Mouse (Mus musculus): ENCODE data around the gene Ifnlr1. TPM values are rescaled to one million over a fixed set of nuclear protein-coding genes. Genes with fewer than 3 reads are reported as not detected.

Gene Ifnlr1
- polyA plus RNA-seq, 2 experiments = 1.1 to 3.1 TPM

DNA sequence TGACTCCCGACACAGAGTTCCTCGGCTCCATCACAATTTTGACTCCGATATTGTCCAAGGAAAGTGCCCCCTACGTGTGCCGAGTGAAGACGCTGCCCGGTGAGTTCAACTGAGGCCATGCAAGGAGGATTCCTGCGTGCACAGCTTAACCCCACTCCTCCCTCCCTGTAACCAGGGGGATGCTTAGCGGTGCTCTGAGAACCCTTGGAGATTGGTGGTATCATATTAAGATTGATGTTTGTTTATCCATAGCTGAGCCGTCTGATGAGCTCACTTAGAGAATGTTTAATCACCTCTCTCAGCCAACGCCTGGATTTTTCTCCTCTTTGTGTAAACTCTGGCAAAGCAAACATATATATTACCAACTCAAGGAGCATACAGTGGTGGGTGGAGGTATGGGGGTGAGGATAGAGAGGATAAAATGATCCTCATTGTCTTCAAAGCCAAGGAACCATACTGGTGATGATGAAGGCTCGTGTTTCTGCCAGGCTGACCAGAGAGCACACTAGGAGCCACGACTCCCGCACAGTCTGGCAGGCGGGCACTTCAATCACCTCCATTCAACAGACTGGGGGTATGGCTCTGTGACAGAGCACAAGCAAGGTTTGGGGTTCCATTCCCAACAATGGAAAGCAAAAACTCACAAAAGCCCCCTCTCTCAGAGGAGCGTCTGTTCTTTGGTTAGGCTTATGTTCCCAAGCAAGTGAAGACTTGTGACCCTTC is 58.8 kb downstream of the Ifnlr1 start:
- no peaks in the 10 kb centered on the region for H3K4me1 ChIP-seq (ENCODE audit: control insufficient read depth, insufficient read depth, low read length)
- ATAC-seq (ENCODE audit: low FRiP score, low read depth) (no peak), DNase-seq (ENCODE audit: low spot score) (no peak)
- no peaks in the 10 kb centered on the region for H3K9me3 ChIP-seq (ENCODE audit: control insufficient read depth, low read length)
- H3K27ac ChIP-seq (replicated peaks; ENCODE audit: low read depth, low read length) = no peak overlapping the region
- no peak overlapping the region for H3K4me3 ChIP-seq (replicated peaks; ENCODE audit: low read length)
- TF ChIP-seq POLR2A (IDR thresholded peaks at IDR 0.05; ENCODE audit: borderline replicate concordance, extremely low read depth, insufficient read depth, insufficient read length) = no peak
- no peaks in the 10 kb centered on the region for H3K36me3 ChIP-seq (ENCODE audit: control insufficient read depth, insufficient read depth, low read length)
- H3K27me3 ChIP-seq (ENCODE audit: control insufficient read depth, insufficient read depth, low read length) = no peaks in the 10 kb centered on the region
- no peak overlapping the region for H3K9ac ChIP-seq (ENCODE audit: low read depth, low read length, severe bottlenecking)
- WGBS = 56% methylated on average over 16 of the region's 16 CpGs
- H3K4me2 ChIP-seq (replicated peaks; ENCODE audit: low read depth, low read length, severe bottlenecking) = no peak overlapping the region

DNA sequence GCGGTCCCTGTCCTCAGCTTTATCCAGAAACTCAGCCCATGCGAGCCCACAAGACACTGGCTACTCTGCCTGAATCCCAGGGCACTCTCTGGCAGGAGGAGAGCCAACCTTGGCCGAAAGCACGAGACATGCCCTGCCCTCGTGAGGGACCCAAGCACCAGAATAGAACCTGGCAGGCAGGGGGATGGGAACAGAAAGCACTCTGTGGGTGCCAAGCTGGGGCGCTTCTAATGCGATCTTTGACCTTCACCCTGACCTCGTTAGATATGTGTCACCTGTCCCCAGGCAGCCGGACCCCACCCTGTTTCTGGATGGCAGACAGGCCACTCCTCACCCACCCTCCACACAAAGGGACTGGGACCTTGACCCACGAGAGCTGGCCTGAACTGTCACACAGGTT is 59.5 kb downstream of the Ifnlr1 start:
- no peak overlapping the region for H3K9ac ChIP-seq (ENCODE audit: low read depth, low read length, severe bottlenecking)
- ATAC-seq (ENCODE audit: low FRiP score, low read depth) (no peak), DNase-seq (ENCODE audit: low spot score) (no peak)
- H3K27ac ChIP-seq (replicated peaks; ENCODE audit: low read depth, low read length) = no peak overlapping the region
- no peaks in the 10 kb centered on the region for H3K27me3 ChIP-seq (ENCODE audit: control insufficient read depth, insufficient read depth, low read length)
- no peaks in the 10 kb centered on the region for H3K36me3 ChIP-seq (ENCODE audit: control insufficient read depth, insufficient read depth, low read length)
- no peaks in the 10 kb centered on the region for H3K9me3 ChIP-seq (ENCODE audit: control insufficient read depth, low read length)
- H3K4me3 ChIP-seq (replicated peaks; ENCODE audit: low read length) = no peak overlapping the region
- H3K4me1 ChIP-seq (ENCODE audit: control insufficient read depth, insufficient read depth, low read length) = no peaks in the 10 kb centered on the region
- no peak for TF ChIP-seq POLR2A (IDR thresholded peaks at IDR 0.05; ENCODE audit: borderline replicate concordance, extremely low read depth, insufficient read depth, insufficient read length)
- no peak overlapping the region for H3K4me2 ChIP-seq (replicated peaks; ENCODE audit: low read depth, low read length, severe bottlenecking)
- WGBS = 77% methylated on average over 10 of the region's 10 CpGs

DNA sequence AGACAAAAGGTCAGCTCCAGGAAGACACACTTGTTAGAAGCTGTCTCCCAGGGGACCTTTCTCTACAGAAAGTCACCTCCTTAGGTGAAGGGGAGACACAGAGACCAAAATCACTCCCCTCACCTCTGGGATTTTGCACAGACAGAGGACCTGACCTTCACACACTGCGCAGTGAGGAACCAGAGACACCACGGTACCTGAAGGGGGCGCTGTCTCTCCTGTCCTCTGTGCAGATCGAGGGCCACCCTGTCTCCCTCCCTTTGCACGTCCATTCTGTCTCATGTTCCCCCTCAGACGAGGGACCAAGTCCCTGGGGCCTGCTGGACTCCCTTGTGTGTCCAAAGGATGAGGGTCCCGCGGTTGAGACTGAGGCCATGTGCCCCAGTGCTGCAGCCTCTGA is 64.8 kb downstream of the Ifnlr1 start:
- no peaks in the 10 kb centered on the region for H3K4me1 ChIP-seq (ENCODE audit: control insufficient read depth, insufficient read depth, low read length)
- no peak overlapping the region for H3K4me2 ChIP-seq (replicated peaks; ENCODE audit: low read depth, low read length, severe bottlenecking)
- H3K9me3 ChIP-seq (ENCODE audit: control insufficient read depth, low read length) = 0 out of 2 replicates have a peak, but pooled peaks cover 12% of the 10 kb centered on the region
- no peak for TF ChIP-seq POLR2A (IDR thresholded peaks at IDR 0.05; ENCODE audit: borderline replicate concordance, extremely low read depth, insufficient read depth, insufficient read length)
- no peak overlapping the region for H3K9ac ChIP-seq (ENCODE audit: low read depth, low read length, severe bottlenecking)
- DNase-seq (ENCODE audit: low spot score) (no peak), ATAC-seq (ENCODE audit: low FRiP score, low read depth) (no peak)
- no peaks in the 10 kb centered on the region for H3K27me3 ChIP-seq (ENCODE audit: control insufficient read depth, insufficient read depth, low read length)
- H3K36me3 ChIP-seq (ENCODE audit: control insufficient read depth, insufficient read depth, low read length) = no peaks in the 10 kb centered on the region
- no peak overlapping the region for H3K27ac ChIP-seq (replicated peaks; ENCODE audit: low read depth, low read length)
- WGBS = 79% methylated on average over 8 of the region's 8 CpGs
- H3K4me3 ChIP-seq (replicated peaks; ENCODE audit: low read length) = no peak overlapping the region

DNA sequence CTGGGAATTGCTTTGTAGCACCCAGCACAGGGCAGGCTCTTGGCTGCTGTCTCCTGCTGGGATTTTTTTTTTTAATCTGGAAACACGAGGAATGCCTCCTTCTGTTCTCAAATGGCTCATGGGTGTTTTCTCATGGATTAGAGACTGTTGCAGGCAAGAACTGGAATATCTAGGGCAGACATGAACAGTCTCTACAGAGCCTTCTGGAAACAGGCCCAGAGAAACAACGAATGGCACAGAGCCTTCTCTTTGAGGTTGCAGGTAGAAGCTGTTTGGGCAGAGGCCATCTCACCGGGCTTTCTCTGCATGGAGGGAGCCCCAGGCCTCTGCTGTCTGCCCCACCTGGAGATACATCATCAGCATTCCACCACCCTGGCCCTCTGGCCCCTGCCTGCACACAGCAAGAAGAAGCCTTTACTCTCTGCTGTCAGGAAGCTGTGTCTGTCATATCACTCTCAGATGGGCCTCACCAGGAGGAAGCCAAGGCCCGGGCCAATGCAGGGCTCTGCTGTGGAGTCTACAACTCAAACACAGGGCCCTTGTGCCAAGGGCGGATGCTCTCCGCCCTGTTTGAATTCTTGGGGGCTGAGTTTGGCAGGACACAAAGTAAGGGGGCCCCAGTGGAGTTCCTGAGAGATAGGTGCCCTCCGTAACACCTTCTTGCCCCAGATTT is 66.2 kb downstream of the Ifnlr1 start:
- H3K36me3 ChIP-seq (ENCODE audit: control insufficient read depth, insufficient read depth, low read length) = no peaks in the 10 kb centered on the region
- no peak overlapping the region for H3K27ac ChIP-seq (replicated peaks; ENCODE audit: low read depth, low read length)
- 0 out of 2 replicates have a peak, but pooled peaks cover 12% of the 10 kb centered on the region for H3K9me3 ChIP-seq (ENCODE audit: control insufficient read depth, low read length)
- 69% methylated on average over 7 of the region's 7 CpGs for WGBS
- no peaks in the 10 kb centered on the region for H3K27me3 ChIP-seq (ENCODE audit: control insufficient read depth, insufficient read depth, low read length)
- no peak overlapping the region for H3K9ac ChIP-seq (ENCODE audit: low read depth, low read length, severe bottlenecking)
- ATAC-seq (ENCODE audit: low FRiP score, low read depth) (no peak), DNase-seq (ENCODE audit: low spot score) (no peak)
- H3K4me2 ChIP-seq (replicated peaks; ENCODE audit: low read depth, low read length, severe bottlenecking) = no peak overlapping the region
- no peak for TF ChIP-seq POLR2A (IDR thresholded peaks at IDR 0.05; ENCODE audit: borderline replicate concordance, extremely low read depth, insufficient read depth, insufficient read length)
- H3K4me1 ChIP-seq (ENCODE audit: control insufficient read depth, insufficient read depth, low read length) = no peaks in the 10 kb centered on the region
- no peak overlapping the region for H3K4me3 ChIP-seq (replicated peaks; ENCODE audit: low read length)

DNA sequence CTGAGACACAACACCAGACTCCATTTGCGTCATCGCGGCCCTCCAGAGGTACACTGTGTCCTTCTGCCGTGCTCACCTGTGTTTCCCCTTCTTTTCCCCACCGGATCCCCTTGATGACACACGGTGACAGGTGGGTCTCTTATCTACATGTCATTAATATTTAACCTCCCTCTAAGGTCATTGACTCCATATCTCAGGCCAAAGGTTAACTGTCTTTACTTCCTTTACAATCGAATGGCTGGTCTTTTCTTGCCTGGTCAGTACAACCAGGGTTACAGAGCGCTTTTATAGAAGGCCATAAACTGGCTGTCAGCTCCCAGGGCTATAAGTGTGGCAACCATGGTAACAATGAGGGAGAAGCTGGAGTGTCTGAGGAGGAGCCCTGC is 66.7 kb downstream of the Ifnlr1 start:
- H3K4me3 ChIP-seq (replicated peaks; ENCODE audit: low read length) = no peak overlapping the region
- no peak overlapping the region for H3K4me2 ChIP-seq (replicated peaks; ENCODE audit: low read depth, low read length, severe bottlenecking)
- H3K27me3 ChIP-seq (ENCODE audit: control insufficient read depth, insufficient read depth, low read length) = no peaks in the 10 kb centered on the region
- 55% methylated on average over 8 of the region's 8 CpGs for WGBS
- H3K4me1 ChIP-seq (ENCODE audit: control insufficient read depth, insufficient read depth, low read length) = no peaks in the 10 kb centered on the region
- no peak overlapping the region for H3K9ac ChIP-seq (ENCODE audit: low read depth, low read length, severe bottlenecking)
- no peak for ATAC-seq (ENCODE audit: low FRiP score, low read depth)
- H3K27ac ChIP-seq (replicated peaks; ENCODE audit: low read depth, low read length) = no peak overlapping the region
- DNase-seq (ENCODE audit: low spot score) = no peak
- H3K36me3 ChIP-seq (ENCODE audit: control insufficient read depth, insufficient read depth, low read length) = no peaks in the 10 kb centered on the region
- no peak for TF ChIP-seq POLR2A (IDR thresholded peaks at IDR 0.05; ENCODE audit: borderline replicate concordance, extremely low read depth, insufficient read depth, insufficient read length)
- H3K9me3 ChIP-seq (ENCODE audit: control insufficient read depth, low read length) = 0 out of 2 replicates have a peak, but pooled peaks cover 12% of the 10 kb centered on the region

Other genes starting within 250 kb of the Ifnlr1 start
- 0.18 and 0.20 TPM in 2 replicates for gene Stpg1, start 191.5 kb upstream of the Ifnlr1 start, polyA plus RNA-seq (2012; rRNA removed)
- 0.15 TPM in 1 of 2 replicates, not detected in the other for gene Stpg1, start 191.5 kb upstream of the Ifnlr1 start, polyA plus RNA-seq (2014; fragmentation: Nextera tagmentation; extraction: Ambion mirVana)
- 4.7 and 6.3 TPM in 2 replicates for gene Nipal3, start 191.2 kb upstream of the Ifnlr1 start, polyA plus RNA-seq (2012; rRNA removed)
- 1.4 and 2.6 TPM in 2 replicates for gene Nipal3, start 191.2 kb upstream of the Ifnlr1 start, polyA plus RNA-seq (2014; fragmentation: Nextera tagmentation; extraction: Ambion mirVana)
- gene Grhl3, start 112.7 kb upstream of the Ifnlr1 start, polyA plus RNA-seq (2012; rRNA removed) = 17.2 and 20.6 TPM in 2 replicates
- 44.4 and 46.2 TPM in 2 replicates for gene Grhl3, start 112.7 kb upstream of the Ifnlr1 start, polyA plus RNA-seq (2014; fragmentation: Nextera tagmentation; extraction: Ambion mirVana)
- gene Il22ra1, start 41.9 kb downstream of the Ifnlr1 start, polyA plus RNA-seq (2012; rRNA removed) = 1.2 and 1.6 TPM in 2 replicates
- gene Il22ra1, start 41.9 kb downstream of the Ifnlr1 start, polyA plus RNA-seq (2014; fragmentation: Nextera tagmentation; extraction: Ambion mirVana) = 0.79 and 1.2 TPM in 2 replicates
- 8.1 and 12.7 TPM in 2 replicates for gene Myom3, start 73.4 kb downstream of the Ifnlr1 start, polyA plus RNA-seq (2012; rRNA removed)
- gene Myom3, start 73.4 kb downstream of the Ifnlr1 start, polyA plus RNA-seq (2014; fragmentation: Nextera tagmentation; extraction: Ambion mirVana) = 2.5 and 5.0 TPM in 2 replicates
- 139 and 145 TPM in 2 replicates for gene Srsf10, start 169.5 kb downstream of the Ifnlr1 start, polyA plus RNA-seq (2012; rRNA removed)
- 258 and 273 TPM in 2 replicates for gene Srsf10, start 169.5 kb downstream of the Ifnlr1 start, polyA plus RNA-seq (2014; fragmentation: Nextera tagmentation; extraction: Ambion mirVana)
- 105 and 106 TPM in 2 replicates for gene Pnrc2, start 187.6 kb downstream of the Ifnlr1 start, polyA plus RNA-seq (2012; rRNA removed)
- 165 and 178 TPM in 2 replicates for gene Pnrc2, start 187.6 kb downstream of the Ifnlr1 start, polyA plus RNA-seq (2014; fragmentation: Nextera tagmentation; extraction: Ambion mirVana)
- gene Cnr2, start 209.1 kb downstream of the Ifnlr1 start, polyA plus RNA-seq (2012; rRNA removed) = 0.70 TPM in 2 replicates
- 0.57 and 0.94 TPM in 2 replicates for gene Cnr2, start 209.1 kb downstream of the Ifnlr1 start, polyA plus RNA-seq (2014; fragmentation: Nextera tagmentation; extraction: Ambion mirVana)
- gene Fuca1, start 234.4 kb downstream of the Ifnlr1 start, polyA plus RNA-seq (2012; rRNA removed) = 45.6 and 50.1 TPM in 2 replicates
- 80.8 and 92.8 TPM in 2 replicates for gene Fuca1, start 234.4 kb downstream of the Ifnlr1 start, polyA plus RNA-seq (2014; fragmentation: Nextera tagmentation; extraction: Ambion mirVana)